Mouse (Mus musculus): ENCODE results near the gene Nap1l4.
"Not testable (repeated sequence)": the region's sequence is repeated elsewhere in the genome, so short reads cannot be mapped to it uniquely, and the experiment has no call there.

The Nap1l4 gene

DNA sequence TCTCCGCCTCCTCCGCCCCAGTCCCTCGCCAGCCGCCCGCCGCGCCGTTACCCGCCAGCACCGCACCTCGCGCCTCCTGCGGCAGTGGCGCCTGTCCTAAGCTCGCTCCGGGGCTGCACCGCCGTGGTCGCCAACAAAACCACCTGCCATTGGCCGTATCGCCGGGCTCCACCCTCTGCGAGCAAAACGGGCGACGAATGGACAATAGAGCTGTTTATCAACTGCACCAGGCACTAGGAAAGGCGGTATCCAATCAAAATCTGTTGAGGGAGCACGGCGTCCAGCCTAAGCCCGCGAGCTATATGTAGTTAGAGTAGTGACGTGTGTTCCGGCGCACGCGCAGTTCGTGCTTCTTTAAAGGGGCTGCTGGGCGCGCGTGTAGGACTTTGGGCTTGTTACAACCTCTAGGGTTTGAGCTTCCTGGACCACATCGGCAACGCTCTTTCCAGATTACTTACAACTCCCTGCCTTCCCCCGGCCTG is at the start of gene Nap1l4:
Gene Nap1l4 (minus strand): TSS at position 131 of the 482 bp plus-strand sequence.
- peak; percentile 100 for DNase-seq (ENCODE audit: low read depth)

GRCm38 (mm10) chr7:143594865-143595264 is 46.0 kb upstream of the Nap1l4 start:
- DNase-seq (ENCODE audit: low read depth): no peak

DNA sequence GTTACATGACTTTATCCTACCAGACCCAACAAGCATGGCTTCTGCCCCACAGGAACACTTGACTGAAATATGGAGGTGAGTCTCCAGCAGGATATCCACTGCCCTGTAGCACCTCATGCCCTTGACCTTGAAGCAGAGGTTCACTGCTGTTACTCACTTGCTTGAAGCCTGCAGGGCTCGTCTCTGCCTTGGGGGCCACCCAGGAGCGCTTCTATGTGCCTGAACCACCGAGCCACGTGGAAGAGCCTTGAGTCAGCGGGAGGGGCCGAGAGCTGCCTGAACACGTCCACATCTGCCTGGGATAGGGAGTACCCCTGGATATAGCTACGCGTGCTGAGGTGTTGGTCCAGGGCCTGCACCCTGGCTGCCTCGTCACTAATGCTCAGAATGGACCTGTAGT is 43.3 kb upstream of the Nap1l4 start:
- DNase-seq (ENCODE audit: low read depth): no peak

GRCm38 (mm10) chr7:143588006-143588405 is 39.1 kb upstream of the Nap1l4 start:
- no peak for DNase-seq (ENCODE audit: low read depth)

DNA sequence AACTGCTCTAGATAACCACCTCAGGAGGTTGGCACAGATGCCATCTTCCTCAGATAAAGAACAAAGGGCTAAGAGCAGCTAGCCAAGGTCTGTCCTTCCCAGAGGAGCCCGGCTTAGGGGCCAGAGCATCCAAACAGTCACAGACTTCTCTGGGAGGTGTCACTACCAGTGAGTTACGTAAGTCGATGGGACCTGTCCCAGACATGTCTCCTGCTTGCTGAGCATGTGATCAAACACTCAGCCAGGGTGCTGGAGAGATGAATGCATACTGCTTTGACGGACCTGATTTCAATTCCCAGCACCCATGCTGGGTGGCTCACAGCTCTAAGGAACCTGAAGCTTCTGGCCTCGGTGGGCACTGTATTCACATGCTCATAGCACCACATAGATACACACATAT is 38.7 kb upstream of the Nap1l4 start:
- no peak for DNase-seq (ENCODE audit: low read depth)

DNA sequence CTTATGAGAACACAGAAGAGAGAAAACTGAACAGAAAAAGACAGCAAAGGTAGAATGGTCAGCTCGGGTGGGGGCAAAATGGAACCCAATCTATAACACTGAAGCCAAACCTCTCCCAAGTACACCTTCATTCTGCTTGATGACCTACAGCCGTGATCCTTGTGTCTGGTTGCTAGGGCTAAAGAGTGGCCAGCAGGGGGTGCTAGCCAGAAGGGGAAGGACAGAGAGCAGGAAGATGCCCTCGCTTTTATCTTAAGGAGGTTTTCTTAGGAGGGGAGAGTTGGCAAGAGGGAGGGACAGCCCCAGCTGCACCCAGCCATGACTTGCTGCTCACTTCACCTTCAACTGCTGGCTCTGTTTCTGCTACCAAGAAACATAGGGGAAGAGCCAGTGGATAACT is 35.0 kb upstream of the Nap1l4 start:
- peak; percentile 80 for DNase-seq (ENCODE audit: low read depth)

DNA sequence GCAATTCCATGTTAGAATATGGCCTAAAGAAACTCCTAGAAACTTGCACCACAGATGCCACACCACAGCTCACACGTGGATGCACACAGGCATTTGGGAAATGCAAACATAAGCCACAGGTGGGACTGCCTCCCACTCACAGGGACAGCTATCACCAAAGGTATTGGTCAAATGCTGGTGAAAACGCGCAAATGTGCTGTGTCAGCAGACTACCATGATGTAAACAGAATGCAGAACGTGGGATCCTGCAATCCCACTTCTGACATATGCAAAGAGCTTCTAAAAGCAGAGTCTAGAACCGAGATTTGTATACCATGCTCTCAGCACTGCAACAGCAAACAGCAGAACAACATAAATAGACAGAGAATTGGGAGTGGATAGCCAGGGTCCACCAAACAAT is 34.1 kb upstream of the Nap1l4 start:
- DNase-seq (ENCODE audit: low read depth): no peak

DNA sequence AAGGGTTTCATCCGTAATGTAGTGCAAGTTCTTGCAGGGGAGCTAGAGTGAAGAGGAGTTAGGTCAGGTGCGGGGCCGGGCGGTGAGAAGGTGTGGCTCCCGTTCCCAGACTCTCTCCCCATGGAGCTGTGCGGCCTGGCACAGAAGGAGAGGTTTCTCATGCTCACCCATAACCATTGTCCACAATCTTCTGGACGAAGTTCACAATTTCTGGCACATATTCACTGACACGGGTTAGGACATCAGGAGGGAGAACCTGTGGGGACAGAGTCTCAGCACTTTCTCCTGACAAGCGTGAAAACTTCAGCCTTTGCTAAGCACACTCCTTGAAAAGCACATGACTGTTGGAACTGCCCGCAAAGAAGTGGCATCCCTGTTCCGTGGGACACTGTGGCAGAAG is 26.8 kb upstream of the Nap1l4 start:
- DNase-seq (ENCODE audit: low read depth): no peak

GRCm38 (mm10) chr7:143565648-143566039 is 16.7 kb upstream of the Nap1l4 start:
- DNase-seq (ENCODE audit: low read depth): peak; percentile 99

- no peak for DNase-seq (ENCODE audit: low read depth)
Observed at GRCm38 (mm10) chr7:143565015-143565647, 16.2 kb upstream of the Nap1l4 start.

DNA sequence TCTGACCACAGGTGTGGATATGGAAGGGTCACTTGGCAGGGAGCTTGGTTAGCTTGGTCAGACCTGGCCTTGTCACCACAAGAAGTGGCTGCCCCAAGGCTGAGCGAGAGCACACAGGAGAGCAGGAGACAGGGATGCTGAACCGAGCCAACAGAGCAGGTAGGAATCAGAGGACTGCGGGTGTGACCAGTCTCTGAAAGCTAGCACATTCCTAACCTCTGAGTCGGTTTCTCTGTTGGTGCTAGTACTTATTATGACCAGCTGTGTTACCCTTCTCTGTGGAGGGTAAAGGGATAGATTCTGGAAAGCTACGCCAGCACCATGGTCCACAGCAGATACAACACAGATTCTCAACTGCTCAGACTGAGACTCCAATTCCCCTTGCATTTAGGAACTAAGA is 14.9 kb upstream of the Nap1l4 start:
- no peak for DNase-seq (ENCODE audit: low read depth)

DNA sequence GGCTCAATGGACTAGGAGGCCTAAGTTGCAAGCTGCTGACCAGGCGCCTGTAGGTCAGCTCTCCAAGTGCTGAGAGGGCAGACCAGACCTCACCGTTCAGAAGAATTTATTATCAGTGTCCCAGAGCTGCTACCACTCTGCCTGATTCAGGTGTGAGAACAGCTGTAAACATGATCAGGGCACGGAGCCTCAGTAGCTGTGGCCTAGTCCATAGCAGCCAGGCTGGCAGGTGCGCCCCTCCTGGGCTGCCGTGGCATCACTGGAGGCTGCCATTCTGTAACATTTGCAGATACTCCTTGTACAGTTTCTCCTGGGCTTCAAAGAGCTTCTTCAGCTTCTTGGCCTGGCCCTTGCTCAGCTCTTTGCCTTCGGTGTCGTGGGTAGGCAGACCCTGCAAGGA is 8.7 kb upstream of the Nap1l4 start:
- DNase-seq (ENCODE audit: low read depth): no peak

DNA sequence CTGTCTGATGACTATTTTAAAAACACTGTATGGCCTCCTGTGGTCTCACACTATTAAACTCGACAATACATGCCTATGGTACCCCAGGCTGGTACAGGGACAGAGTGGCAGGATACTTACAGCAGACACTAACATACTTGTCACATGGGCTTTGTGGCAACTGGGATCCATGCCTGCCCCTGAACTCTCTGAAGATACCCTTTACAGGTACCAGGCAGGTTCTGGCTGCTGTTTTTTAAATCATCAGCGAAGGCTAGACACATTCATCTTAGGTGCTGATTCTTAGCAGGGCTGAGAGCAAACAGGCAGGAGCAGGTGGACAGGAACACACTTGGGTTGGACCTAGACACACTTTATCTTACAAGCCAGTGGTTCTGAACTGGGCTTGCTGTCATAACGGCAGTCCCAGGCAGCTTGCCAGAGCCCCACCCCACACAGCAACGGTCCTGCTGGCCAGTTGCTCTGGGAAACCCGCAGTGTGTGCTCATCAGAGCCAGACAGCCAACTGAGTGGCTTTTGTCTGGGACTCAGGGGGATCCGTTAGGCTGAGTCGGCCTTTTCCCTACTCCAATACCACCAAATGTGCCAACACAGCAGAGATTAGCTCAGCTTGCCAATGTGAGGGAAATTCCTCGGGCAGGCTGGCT is 8.2 kb upstream of the Nap1l4 start:
- DNase-seq (ENCODE audit: low read depth): peak; percentile 78

- peak; percentile 42 for DNase-seq (ENCODE audit: low read depth)
Observed at GRCm38 (mm10) chr7:143549588-143550220, 798 bp upstream of the Nap1l4 start.

DNA sequence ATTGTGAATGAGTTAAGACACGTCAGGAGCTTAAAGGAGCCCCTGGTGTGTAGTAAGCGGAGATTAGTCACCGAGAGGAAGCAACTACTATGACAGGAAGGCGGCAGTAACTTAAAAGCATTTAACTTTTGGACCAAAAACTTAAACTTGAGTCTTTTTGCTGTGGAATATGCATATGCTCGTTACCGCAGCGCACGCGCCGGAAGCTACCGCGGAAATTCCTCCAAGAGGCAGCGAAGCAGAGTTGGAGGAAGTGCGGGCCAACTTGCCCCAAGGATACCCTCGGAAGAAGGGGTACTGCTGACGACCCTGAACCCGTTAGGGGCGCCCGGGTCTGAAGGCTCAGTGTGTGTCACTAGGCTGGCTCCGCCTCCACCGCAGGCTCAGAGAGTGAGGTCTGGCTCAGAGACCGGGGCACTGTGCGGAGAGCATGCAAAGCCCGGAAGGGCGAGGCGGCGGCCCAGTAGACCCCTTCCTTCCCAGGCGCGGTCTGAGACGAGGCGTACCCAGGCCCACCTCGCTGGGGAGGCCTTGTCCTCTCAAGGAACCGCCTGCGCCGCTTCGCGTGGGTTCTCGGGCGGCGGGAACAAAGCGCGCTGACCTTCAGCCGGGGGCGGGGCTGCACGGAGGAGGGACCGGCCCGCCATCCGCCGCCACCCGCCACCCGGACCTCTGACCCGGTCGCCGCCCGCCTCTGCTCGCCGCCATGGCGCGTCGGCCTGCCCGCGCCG is 510 bp downstream of the Nap1l4 start:
- peak; percentile 89 for DNase-seq (ENCODE audit: low read depth)

DNA sequence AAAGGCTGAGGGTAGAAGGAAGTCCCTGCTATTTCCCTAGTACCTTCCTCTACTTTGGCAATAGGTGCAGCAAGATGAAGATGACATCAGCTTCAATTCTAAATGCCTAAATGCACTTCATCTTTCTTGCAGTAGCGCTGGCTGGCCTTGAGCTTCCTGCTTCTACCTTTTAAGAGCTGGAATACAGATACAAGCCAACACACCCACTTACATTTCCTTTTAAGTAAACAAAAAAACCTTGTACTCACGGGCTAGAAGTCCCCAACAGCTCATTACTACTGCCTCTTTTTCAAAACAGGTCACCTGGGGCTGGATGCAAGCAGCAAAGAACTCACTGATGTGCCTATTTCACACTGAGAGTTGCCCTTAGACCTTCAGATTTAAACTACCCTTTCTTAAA is 2.4 kb downstream of the Nap1l4 start:
- DNase-seq (ENCODE audit: low read depth): no peak

DNA sequence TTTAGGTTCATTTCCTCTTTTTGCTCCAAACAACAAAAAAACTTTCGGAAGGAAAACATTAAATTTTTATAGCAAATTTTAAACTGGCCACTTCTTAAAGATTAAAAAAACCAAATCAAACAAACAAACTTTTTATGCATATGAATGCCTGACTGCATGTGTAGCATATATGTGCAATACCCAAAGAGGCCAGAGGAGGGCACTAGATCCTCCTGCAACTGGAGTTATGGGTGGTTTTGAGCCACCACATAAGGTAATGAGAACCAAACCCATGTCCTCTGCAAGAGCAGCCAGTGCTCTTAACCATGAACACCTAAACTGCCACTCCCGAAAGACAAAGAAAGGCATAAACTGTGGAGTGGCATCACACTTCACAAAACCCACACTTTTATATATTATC is 4.5 kb downstream of the Nap1l4 start:
- DNase-seq (ENCODE audit: low read depth): peak; percentile 58

GRCm38 (mm10) chr7:143538671-143539070 is 10.2 kb downstream of the Nap1l4 start:
- DNase-seq (ENCODE audit: low read depth): no peak

DNA sequence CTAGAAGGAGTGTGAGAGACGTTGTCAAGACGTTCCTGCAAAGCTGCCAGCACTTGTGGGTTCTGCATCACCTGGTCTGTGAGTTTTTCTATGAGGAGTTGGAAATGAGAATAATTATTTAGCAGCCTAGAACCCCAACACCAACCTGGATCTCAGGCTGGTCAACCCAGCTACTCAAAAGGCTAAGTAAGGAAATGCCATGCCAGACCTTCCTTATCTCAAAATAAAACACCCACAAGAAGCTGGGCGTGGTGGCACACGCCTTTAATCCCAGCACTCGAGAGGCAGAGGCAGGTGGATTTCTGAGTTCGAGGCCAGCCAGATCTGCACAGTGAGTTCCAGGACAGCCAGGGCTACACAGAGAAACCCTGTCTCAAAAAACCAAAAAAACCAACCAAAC is 10.7 kb downstream of the Nap1l4 start:
- not testable (repeated sequence) for DNase-seq (ENCODE audit: low read depth)

DNA sequence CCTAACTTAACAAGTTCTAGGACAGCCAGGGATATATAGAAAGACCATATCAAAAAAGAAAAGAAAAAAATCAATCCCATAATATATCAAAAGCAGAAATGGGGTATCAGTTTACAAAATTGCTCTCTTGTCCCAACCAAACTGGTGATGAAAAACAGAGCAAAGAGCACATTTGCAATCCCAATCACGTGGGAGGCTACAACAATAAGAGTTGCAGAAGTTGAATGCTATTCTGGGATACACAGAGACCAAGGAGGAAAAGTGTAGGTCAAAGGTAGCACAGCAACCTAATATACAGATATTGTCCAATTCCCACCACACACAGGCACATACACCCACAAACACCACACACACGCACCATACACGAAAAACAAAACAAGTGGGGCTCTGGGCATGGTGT is 12.7 kb downstream of the Nap1l4 start:
- no peak for DNase-seq (ENCODE audit: low read depth)

- DNase-seq (ENCODE audit: low read depth): no peak
Observed at GRCm38 (mm10) chr7:143533284-143533683, 15.6 kb downstream of the Nap1l4 start.

GRCm38 (mm10) chr7:143532410-143532809 is 16.5 kb downstream of the Nap1l4 start:
- DNase-seq (ENCODE audit: low read depth): peak; percentile 34

GRCm38 (mm10) chr7:143519333-143519732 is 29.6 kb downstream of the Nap1l4 start:
- no peak for DNase-seq (ENCODE audit: low read depth)
